Comparison of ENCODE assay signal across 8 mouse cellular contexts in genomic region chr11:44616788-44617712, GRCm38 (mm10). TPM values are rescaled to one million over a fixed set of nuclear protein-coding genes. Genes with fewer than 3 reads are reported as not detected.
A peak's percentile ranks its signal among the peaks of the same experiment; 100 is the strongest.
DNase-seq lines count a peak whose midpoint lies in the region; ATAC-seq and TF ChIP-seq lines count a peak whose summit lies in the region.

Gene Ebf1, plus strand, starts transcription at chr11:44617317.

- peak; percentile 84; the same call in 1 of the 2 replicates for TF ChIP-seq POLR2A in lung, adult 2 months (IDR thresholded peaks at IDR 0.05; ENCODE audit: borderline replicate concordance, extremely low read depth, low read depth, low read length)

- 0 out of 2 replicates have a peak, but pooled peaks cover 2% of the 10 kb centered on the region for H3K36me3 ChIP-seq in heart, embryonic 11.5 days (ENCODE audit: control insufficient read depth, insufficient read depth, low read length)
- no peaks in the 10 kb centered on the region for H3K36me3 ChIP-seq in kidney, embryonic 14.5 days (ENCODE audit: control insufficient read depth, insufficient read depth, low read length)

- WGBS in heart, embryonic 11.5 days (ENCODE audit: insufficient replicate concordance) = under 1% methylated on average over 31 of the region's 31 CpGs
- WGBS in kidney, embryonic 14.5 days = under 1% methylated on average over 31 of the region's 31 CpGs
- WGBS in lung, adult 2 months = under 1% methylated on average over 31 of the region's 31 CpGs

- peak within 1 kb of the TSS; percentile 68 for H3K9ac ChIP-seq in heart, embryonic 11.5 days (ENCODE audit: low read depth, low read length)
- H3K9ac ChIP-seq in kidney, embryonic 14.5 days (ENCODE audit: low read depth, low read length) = peak within 1 kb of the TSS; percentile 73

- peak within 1 kb of the TSS; percentile 50 for H3K4me3 ChIP-seq in heart, embryonic 11.5 days (ENCODE audit: low read depth, low read length)
- peak within 1 kb of the TSS; percentile 57 for H3K4me3 ChIP-seq in kidney, embryonic 14.5 days (ENCODE audit: low read length)
- H3K4me3 ChIP-seq in lung, adult 2 months (replicated peaks; ENCODE audit: extremely low read depth, low read depth, low read length) = peak within 1 kb of the TSS; percentile 69

- peak within 1 kb of the TSS; percentile 80 for H3K27ac ChIP-seq in heart, embryonic 11.5 days (ENCODE audit: low read depth, low read length)
- peak within 1 kb of the TSS; percentile 78 for H3K27ac ChIP-seq in kidney, embryonic 14.5 days (ENCODE audit: low read depth, low read length)

- DNase-seq in ES-CJ7 (ENCODE audit: low read depth, low spot score) = peak; percentile 98
- peak; percentile 76 for DNase-seq in brain, embryonic 18.5 days (ENCODE audit: low read depth, low spot score)
- peak; percentile 48 for DNase-seq in lung, adult 2 months
- DNase-seq in thymus, adult 18-20 months = peak; percentile 72 to 81

- peaks cover 55% of the 10 kb centered on the region for H3K27me3 ChIP-seq in heart, embryonic 11.5 days (ENCODE audit: control insufficient read depth, insufficient read depth, low read length)
- peaks cover 48% of the 10 kb centered on the region for H3K27me3 ChIP-seq in kidney, embryonic 14.5 days (ENCODE audit: control insufficient read depth, insufficient read depth, low read length)

- no peak for TF ChIP-seq CTCF in lung, adult 2 months (IDR thresholded peaks at IDR 0.05; ENCODE audit: insufficient read depth, low read length)

- peaks cover 16% of the 10 kb centered on the region for H3K4me1 ChIP-seq in heart, embryonic 11.5 days (ENCODE audit: control insufficient read depth, insufficient read depth, low read length)
- H3K4me1 ChIP-seq in kidney, embryonic 14.5 days (ENCODE audit: control insufficient read depth, insufficient read depth, low read length) = peaks cover 25% of the 10 kb centered on the region
- H3K4me1 ChIP-seq in lung, adult 2 months (ENCODE audit: control insufficient read depth, insufficient read depth, low read length) = no peaks in the 10 kb centered on the region

- no peaks in the 10 kb centered on the region for H3K9me3 ChIP-seq in heart, embryonic 11.5 days (replicated peaks; ENCODE audit: control insufficient read depth, low read length)
- H3K9me3 ChIP-seq in kidney, embryonic 14.5 days (ENCODE audit: control insufficient read depth, low read length) = no peaks in the 10 kb centered on the region

- peak within 1 kb of the TSS; percentile 92 for H3K4me2 ChIP-seq in heart, embryonic 11.5 days
- peak within 1 kb of the TSS; percentile 79 for H3K4me2 ChIP-seq in kidney, embryonic 14.5 days (replicated peaks; ENCODE audit: low read depth, low read length)

- ATAC-seq in erythroblast, adult 5-6 weeks (replicated peaks; ENCODE audit: low FRiP score, poor library complexity, severe bottlenecking) = peak; percentile 72
- ATAC-seq in heart, embryonic 11.5 days (replicated peaks; ENCODE audit: insufficient number of reproducible peaks, low FRiP score, low TSS enrichment) = peak; percentile 90
- peak; percentile 97 for ATAC-seq in kidney, embryonic 14.5 days (ENCODE audit: low FRiP score, low TSS enrichment)
- peak; percentile 78 for ATAC-seq in neutrophil, adult 5-6 weeks (ENCODE audit: extremely low read depth, insufficient number of reproducible peaks, low FRiP score, poor library complexity, severe bottlenecking)

RNA-seq across cellular contexts. Expression of gene Ebf1, which starts in this region (rescaled TPM):
- not detected in 2 replicates for total RNA-seq in erythroblast, adult 5-6 weeks (2015; ENCODE audit: low replicate concordance)
- total RNA-seq in erythroblast, adult 5-6 weeks (2017; ENCODE audit: low replicate concordance) = 0.68 TPM in 1 of 2 replicates, not detected in the other
- polyA plus RNA-seq in heart, embryonic 11.5 days (2014; fragmentation: Nextera tagmentation; extraction: Ambion mirVana) = 14.5 and 16.1 TPM in 2 replicates
- polyA plus RNA-seq in kidney, embryonic 14.5 days (2014; fragmentation: Nextera tagmentation; extraction: Ambion mirVana) = 19.9 and 26.9 TPM in 2 replicates
- 10.7 and 11.8 TPM in 2 replicates for polyA plus RNA-seq in lung, adult 2 months (2012; rRNA removed)
- 184 and 198 TPM in 2 replicates for total RNA-seq in neutrophil, adult 5-6 weeks (2017)

Comparison
In these comparisons a context has a peak if more than half of its experiments do, and no peak if none do; other contexts are left out.
1. Peak in every context shown above with its lines: DNase-seq, ATAC-seq, H3K4me3 ChIP-seq and H3K27ac ChIP-seq.
2. RNA of gene Ebf1 (total RNA-seq): 184 to 198 TPM in neutrophil, adult 5-6 weeks; 0.68 TPM in erythroblast, adult 5-6 weeks; every median in the first group is over 100 times any median in the second.
3. Peak in ATAC-seq in erythroblast, adult 5-6 weeks; RNA of the gene not detected or under 1 TPM.
4. DNase-seq: peak in every context shown above with its lines; median percentile 98 in ES-CJ7; 76 in thymus, adult 18-20 months; 76 in brain, embryonic 18.5 days; 48 in lung, adult 2 months.